Mouse (Mus musculus): Measurements from ENCODE around the gene Tgm7.

Gene Tgm7

GRCm38 (mm10) chr2:121071871-121072270 is 37.7 kb downstream of the Tgm7 start:
- DNase-seq (ENCODE audit: low read depth), result no peak

- DNase-seq (ENCODE audit: low read depth), result no peak
These were observed 40.1 kb downstream of the Tgm7 start for GRCm38 (mm10) chr2:121069506-121069905.

- DNase-seq (ENCODE audit: low read depth), result no peak
These were observed 42.5 kb downstream of the Tgm7 start for GRCm38 (mm10) chr2:121067116-121067515.

GRCm38 (mm10) chr2:121061315-121061714 is 48.3 kb downstream of the Tgm7 start:
- DNase-seq (ENCODE audit: low read depth), result no peak

- DNase-seq (ENCODE audit: low read depth), result no peak
These were observed 51.6 kb downstream of the Tgm7 start for GRCm38 (mm10) chr2:121057997-121058396.

- DNase-seq (ENCODE audit: low read depth), result no peak
These were observed 53.7 kb downstream of the Tgm7 start for GRCm38 (mm10) chr2:121055915-121056314.

- no peak for DNase-seq (ENCODE audit: low read depth)
These were observed 55.5 kb downstream of the Tgm7 start for GRCm38 (mm10) chr2:121054060-121054459.

- no peak for DNase-seq (ENCODE audit: low read depth)
These were observed 57.4 kb downstream of the Tgm7 start for GRCm38 (mm10) chr2:121052176-121052575.

GRCm38 (mm10) chr2:121045653-121046052 is 63.9 kb downstream of the Tgm7 start:
- DNase-seq (ENCODE audit: low read depth), result no peak

Data from fibroblast of lung, adult 2 months (primary cell).